Mouse (Mus musculus): ENCODE measurements around the gene Gpatch2. TPM values are rescaled to one million over a fixed set of nuclear protein-coding genes. Genes with fewer than 3 reads are reported as not detected.

Gpatch2 gene
- polyA plus RNA-seq, 1 experiment from 2014 or later: 25.0 TPM

DNA sequence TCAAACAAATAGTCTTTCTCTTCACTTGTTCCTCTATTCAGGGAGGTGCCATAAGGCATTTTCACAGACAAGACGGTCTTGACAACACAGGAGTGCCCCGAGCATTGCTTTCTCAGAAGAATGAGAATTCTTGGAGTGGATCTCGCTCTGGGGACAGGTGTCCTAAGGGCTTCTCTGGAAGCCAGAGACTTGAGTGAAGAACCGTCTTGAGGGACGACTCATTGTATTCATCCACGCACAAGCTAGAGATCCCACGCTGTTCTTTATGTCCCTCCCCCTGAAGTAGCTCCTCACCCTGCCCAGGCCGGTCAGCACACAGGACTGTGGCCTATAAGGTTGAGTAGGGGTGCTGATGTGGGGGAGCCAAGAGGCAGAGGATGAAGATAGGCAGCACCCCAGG, 141.6 kb downstream of the Gpatch2 start:
- H3K27ac ChIP-seq (replicated peaks): no peak overlapping the region
- no peak overlapping the region for H3K4me3 ChIP-seq
- no peaks in the 10 kb centered on the region for H3K4me1 ChIP-seq
- no peak for DNase-seq (ENCODE audit: low spot score)
- peaks cover 4% of the 10 kb centered on the region; the same call in 1 of the 2 replicates for H3K36me3 ChIP-seq (replicated peaks)
- no peaks in the 10 kb centered on the region for H3K9me3 ChIP-seq
- 91% methylated on average over 8 of the region's 8 CpGs for WGBS
- no peaks in the 10 kb centered on the region for H3K27me3 ChIP-seq (replicated peaks; ENCODE audit: low read depth, poor library complexity, severe bottlenecking)

DNA sequence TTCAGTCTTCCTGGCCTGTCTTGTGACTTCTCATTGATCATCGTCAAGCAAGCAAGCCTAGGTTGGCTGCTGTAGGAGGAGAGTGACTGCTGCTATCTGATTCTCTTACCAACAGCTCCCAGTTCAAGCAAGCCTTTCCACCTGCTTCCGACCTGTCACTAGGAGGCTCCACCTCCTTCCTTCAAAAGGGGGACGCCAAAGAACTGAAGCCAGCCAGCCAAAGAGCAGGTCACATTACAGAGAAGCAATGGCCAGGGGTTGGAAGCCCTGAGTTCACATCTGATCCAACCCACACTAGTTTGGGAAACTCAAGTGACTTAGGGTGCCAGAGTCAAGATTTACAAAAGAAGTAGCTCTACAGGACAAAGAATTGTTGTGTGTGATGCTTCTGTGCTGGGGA, 144.9 kb downstream of the Gpatch2 start:
- WGBS: 32% methylated on average over 3 of the region's 3 CpGs
- Histone ChIP-seq H3K36me3 (replicated peaks) (no peaks in the 10 kb centered on the region), H3K4me1 (no peaks in the 10 kb centered on the region), H3K27me3 (replicated peaks; ENCODE audit: low read depth, poor library complexity, severe bottlenecking) (no peaks in the 10 kb centered on the region), H3K27ac (replicated peaks) (no peak overlapping the region), H3K9me3 (no peaks in the 10 kb centered on the region), H3K4me3 (no peak overlapping the region)
- DNase-seq (ENCODE audit: low spot score): no peak

DNA sequence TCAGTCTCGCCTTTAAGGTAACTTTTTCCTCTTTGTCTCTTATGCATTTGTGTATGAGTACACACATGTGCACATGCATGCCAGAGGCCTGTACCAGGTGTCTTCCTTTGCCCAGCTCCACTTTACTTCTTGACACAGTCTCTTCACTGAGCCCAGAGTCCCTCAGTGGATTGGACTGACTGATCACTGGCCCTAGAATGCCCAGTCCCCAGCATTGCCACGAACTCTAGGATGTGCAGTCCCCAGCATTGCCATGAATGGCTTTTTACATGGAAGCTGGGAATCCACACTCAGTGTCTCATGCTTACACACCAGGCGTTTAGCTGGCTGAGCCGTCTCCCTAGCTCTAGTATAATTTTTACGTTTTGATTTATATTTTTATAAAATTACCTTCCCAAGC, 147.2 kb downstream of the Gpatch2 start:
- no peaks in the 10 kb centered on the region for H3K36me3 ChIP-seq (replicated peaks)
- no peaks in the 10 kb centered on the region for H3K27me3 ChIP-seq (replicated peaks; ENCODE audit: low read depth, poor library complexity, severe bottlenecking)
- WGBS: 90% methylated on average over 5 of the region's 5 CpGs
- no peak for DNase-seq (ENCODE audit: low spot score)
- H3K4me3 ChIP-seq: no peak overlapping the region
- H3K9me3 ChIP-seq: no peaks in the 10 kb centered on the region
- H3K27ac ChIP-seq (replicated peaks): no peak overlapping the region
- H3K4me1 ChIP-seq: no peaks in the 10 kb centered on the region

DNA sequence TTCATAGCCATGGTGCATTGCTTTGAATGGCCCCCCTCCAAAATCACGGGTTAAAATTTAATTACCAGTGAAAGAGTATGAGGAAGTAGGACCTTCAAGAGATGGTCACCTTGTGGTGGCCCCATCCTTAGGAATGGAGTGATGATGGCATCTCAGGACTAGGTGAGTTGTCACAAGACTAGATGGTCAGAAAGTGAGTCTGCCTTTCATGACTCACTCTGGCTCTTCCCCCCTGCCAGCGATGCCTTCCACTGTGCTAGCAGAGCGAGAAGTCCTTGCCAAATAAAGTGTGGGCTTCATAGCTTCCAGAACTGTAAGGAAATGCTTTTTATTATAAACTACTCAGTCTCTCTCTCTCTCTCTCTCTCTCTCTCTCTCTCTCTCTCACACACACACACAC, 150.1 kb downstream of the Gpatch2 start:
- H3K27me3 ChIP-seq (replicated peaks; ENCODE audit: low read depth, poor library complexity, severe bottlenecking): no peaks in the 10 kb centered on the region
- no peak overlapping the region for H3K4me3 ChIP-seq
- H3K27ac ChIP-seq (replicated peaks): no peak overlapping the region
- WGBS: 91% methylated on average over 3 of the region's 3 CpGs
- no peaks in the 10 kb centered on the region for H3K36me3 ChIP-seq (replicated peaks)
- no peak for DNase-seq (ENCODE audit: low spot score)
- H3K4me1 ChIP-seq: no peaks in the 10 kb centered on the region
- no peaks in the 10 kb centered on the region for H3K9me3 ChIP-seq

DNA sequence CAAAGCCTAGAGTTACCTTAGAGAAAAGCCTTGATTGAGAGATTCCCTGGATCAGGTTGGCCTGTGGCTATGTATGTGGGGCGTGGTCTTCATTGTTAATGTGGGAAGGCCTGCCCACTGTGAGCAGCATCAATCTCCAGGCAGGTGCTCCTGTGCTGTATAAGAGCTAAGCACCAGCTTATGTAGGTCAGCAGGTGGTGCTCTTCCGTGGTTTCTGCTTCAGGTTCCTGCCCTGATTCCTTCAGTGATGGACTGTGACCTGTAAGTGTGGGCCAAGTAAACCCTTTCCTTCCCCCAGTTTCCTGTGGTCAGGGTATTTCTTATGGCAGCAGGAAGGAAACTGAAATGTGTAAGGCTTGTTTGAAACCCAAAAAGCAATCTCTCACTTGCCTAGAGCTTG, 151.5 kb downstream of the Gpatch2 start:
- 59% methylated on average over 2 of the region's 2 CpGs for WGBS
- Histone ChIP-seq H3K27ac (replicated peaks) (no peak overlapping the region), H3K4me3 (no peak overlapping the region), H3K9me3 (no peaks in the 10 kb centered on the region), H3K27me3 (replicated peaks; ENCODE audit: low read depth, poor library complexity, severe bottlenecking) (no peaks in the 10 kb centered on the region), H3K4me1 (no peaks in the 10 kb centered on the region), H3K36me3 (replicated peaks) (no peaks in the 10 kb centered on the region)
- no peak for DNase-seq (ENCODE audit: low spot score)

DNA sequence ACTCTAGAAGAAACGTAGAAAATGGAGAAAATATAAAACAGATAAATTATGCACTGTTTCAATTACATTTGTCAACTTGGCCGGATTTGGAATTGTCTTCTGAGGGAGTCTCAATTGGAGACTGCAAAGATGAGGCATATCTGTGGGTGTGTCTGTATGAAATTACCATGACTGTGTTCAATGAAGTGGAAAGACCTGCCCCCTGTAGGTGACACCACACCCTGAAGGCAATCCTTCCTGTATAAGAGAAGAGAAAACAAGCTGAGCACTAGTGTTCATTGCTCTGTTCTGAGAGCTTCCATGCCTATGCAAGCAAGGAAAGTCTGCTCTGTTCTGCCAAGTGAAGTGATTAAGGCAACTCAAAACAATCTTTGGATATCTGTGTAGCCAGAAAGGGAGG, 153.7 kb downstream of the Gpatch2 start:
- no peaks in the 10 kb centered on the region for H3K36me3 ChIP-seq (replicated peaks)
- no peaks in the 10 kb centered on the region for H3K27me3 ChIP-seq (replicated peaks; ENCODE audit: low read depth, poor library complexity, severe bottlenecking)
- no peak overlapping the region for H3K4me3 ChIP-seq
- H3K9me3 ChIP-seq: no peaks in the 10 kb centered on the region
- no peaks in the 10 kb centered on the region for H3K4me1 ChIP-seq
- no peak for DNase-seq (ENCODE audit: low spot score)
- 78% methylated on average over 2 of the region's 2 CpGs for WGBS
- H3K27ac ChIP-seq (replicated peaks): no peak overlapping the region

DNA sequence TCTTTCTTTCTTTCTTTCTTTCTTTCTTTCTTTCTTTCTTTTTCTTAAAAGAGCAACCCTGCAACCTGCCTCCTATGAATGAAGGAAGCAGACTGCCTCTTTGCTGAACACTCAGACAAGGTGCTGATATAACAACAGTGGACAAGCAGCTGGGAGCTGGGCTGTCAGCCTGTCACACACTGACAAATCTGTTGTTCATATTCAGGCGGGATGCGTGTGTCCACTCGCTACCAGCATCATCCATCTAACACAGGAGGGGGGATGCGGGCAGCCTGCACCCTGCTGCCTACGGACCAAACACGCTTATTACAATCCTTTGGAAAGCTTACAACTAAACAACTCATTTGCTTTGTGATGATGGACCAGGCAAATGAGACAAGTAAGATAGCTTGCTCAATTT, 158.2 kb downstream of the Gpatch2 start:
- DNase-seq (ENCODE audit: low spot score): no peak
- 91% methylated on average over 6 of the region's 6 CpGs for WGBS
- peaks cover 6% of the 10 kb centered on the region; the same call in 1 of the 2 replicates for H3K4me1 ChIP-seq
- H3K27ac ChIP-seq (replicated peaks): no peak overlapping the region
- no peak overlapping the region for H3K4me3 ChIP-seq
- no peaks in the 10 kb centered on the region for H3K27me3 ChIP-seq (replicated peaks; ENCODE audit: low read depth, poor library complexity, severe bottlenecking)
- no peaks in the 10 kb centered on the region for H3K36me3 ChIP-seq (replicated peaks)
- no peaks in the 10 kb centered on the region for H3K9me3 ChIP-seq

DNA sequence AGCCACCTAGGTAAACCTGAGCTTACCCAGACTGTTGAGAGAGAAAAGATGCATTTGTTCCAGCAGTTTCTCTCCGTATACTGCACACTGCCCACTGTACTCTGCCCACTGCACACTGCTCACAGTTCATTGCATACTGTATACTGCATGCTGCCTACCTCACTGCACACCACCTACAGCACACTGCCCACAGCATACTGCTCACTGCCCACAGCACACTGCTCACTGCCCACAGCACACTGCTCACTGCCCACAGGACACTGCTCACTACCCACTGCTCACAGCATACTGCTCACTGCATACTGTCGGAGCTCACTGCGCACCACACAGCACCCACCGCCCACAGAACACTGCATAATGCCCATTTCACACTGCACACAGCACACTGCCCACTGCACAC, 159.1 kb downstream of the Gpatch2 start:
- H3K4me1 ChIP-seq: peaks cover 6% of the 10 kb centered on the region; the same call in 1 of the 2 replicates
- no peak for DNase-seq (ENCODE audit: low spot score)
- no peak overlapping the region for H3K4me3 ChIP-seq
- no peak overlapping the region for H3K27ac ChIP-seq (replicated peaks)
- WGBS: 89% methylated on average over 4 of the region's 4 CpGs
- no peaks in the 10 kb centered on the region for H3K36me3 ChIP-seq (replicated peaks)
- no peaks in the 10 kb centered on the region for H3K27me3 ChIP-seq (replicated peaks; ENCODE audit: low read depth, poor library complexity, severe bottlenecking)
- no peaks in the 10 kb centered on the region for H3K9me3 ChIP-seq

DNA sequence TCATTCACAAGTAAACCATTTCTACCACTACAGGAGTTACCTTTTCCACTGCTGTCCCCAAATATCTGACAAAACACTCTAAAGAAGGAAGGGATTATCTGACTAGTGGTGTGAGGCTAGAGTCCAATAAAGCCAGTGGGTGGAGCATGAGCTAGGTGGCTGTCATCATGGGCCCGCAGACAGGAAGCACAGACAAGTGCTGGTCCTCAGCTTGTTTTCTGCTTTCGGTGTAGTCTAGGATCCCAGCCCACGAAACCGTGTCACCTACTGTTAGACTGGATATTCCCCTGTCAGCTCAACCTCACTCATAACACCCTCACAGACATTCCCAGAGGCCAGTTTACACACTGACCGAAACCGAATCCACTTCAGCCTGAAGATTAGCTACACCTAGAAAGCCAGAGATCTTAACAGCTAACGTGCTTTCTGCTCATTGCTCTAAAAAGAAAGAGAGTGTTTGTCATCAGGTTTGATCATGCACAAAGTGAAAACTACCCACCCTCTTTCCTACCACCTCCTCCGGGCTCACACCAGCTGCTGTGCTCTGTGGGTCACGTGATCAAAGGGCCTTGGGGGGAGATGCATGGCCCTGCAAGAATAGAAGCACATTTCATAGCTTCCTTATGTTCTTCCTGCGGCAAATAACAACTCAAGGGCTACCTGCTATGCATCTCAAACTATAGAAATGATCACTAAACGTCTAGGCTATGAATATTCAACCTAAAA, 161.8 kb downstream of the Gpatch2 start:
- WGBS: 80% methylated on average over 11 of the region's 11 CpGs
- no peak overlapping the region for H3K4me3 ChIP-seq

DNA sequence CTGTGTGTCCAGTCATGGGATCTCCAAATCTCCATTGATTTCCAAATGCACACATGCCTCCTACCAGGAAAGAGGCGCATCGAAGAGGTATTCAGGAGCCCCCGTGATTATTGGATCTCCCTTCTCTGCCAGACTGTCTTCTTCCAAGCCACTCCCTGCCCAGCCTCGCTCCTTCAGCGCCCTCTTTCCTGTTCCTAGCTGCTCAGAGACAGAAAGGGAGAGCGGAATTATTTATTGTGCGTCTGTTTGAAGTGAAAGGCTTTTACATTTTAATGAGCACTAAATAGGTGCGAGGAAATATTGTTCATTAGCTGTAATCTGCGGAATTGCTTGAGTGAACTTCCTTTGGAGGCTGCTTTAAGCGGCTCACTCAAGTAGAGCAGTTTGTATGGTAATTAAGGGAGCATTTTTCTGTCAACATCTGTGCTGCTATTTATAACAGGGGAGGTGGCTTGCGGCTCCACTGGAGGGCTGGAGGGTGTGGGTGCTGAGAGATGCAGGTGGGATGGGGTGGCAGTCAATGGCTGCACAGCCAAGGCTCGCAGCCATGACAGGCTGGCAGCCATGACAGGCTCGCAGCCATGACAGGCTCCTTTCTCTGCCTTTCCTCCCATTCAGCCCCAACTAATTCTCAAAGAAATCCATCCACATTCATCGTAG, 162.7 kb downstream of the Gpatch2 start:
- H3K4me1 ChIP-seq: peaks cover 6% of the 10 kb centered on the region; the same call in 1 of the 2 replicates
- H3K4me3 ChIP-seq: no peak overlapping the region
- no peak overlapping the region for H3K27ac ChIP-seq (replicated peaks)
- no peaks in the 10 kb centered on the region for H3K27me3 ChIP-seq (replicated peaks; ENCODE audit: low read depth, poor library complexity, severe bottlenecking)
- DNase-seq (ENCODE audit: low spot score): no peak
- WGBS: 78% methylated on average over 14 of the region's 14 CpGs
- H3K9me3 ChIP-seq: no peaks in the 10 kb centered on the region
- no peaks in the 10 kb centered on the region for H3K36me3 ChIP-seq (replicated peaks)

More for the DNA sequence above, 161.8 kb downstream of the Gpatch2 start:
- Histone ChIP-seq H3K27ac (replicated peaks) (no peak overlapping the region), H3K9me3 (no peaks in the 10 kb centered on the region), H3K36me3 (replicated peaks) (no peaks in the 10 kb centered on the region), H3K4me1 (peaks cover 6% of the 10 kb centered on the region; the same call in 1 of the 2 replicates), H3K27me3 (replicated peaks; ENCODE audit: low read depth, poor library complexity, severe bottlenecking) (no peaks in the 10 kb centered on the region)
- no peak for DNase-seq (ENCODE audit: low spot score)

DNA sequence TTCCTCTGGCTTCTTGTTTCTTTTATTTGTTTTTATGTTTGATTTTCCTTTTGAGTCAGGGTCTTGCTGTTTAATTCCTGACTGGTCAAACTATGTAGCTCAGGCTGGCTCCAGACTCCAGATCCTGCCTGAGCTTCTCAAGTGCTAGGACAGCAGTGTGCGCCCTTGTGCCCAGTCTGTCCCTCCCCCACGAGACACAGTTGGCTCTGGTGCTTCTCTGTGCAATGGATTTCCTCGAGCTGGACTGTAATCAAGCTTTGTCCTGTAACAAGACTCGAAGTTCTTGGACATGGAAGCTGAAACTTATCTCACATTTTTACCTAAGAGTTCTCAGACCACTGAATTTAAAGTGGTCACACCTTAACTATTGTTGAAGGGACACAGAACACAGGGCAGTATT, 174.2 kb downstream of the Gpatch2 start:
- H3K36me3 ChIP-seq (replicated peaks): no peaks in the 10 kb centered on the region
- no peak overlapping the region for H3K4me3 ChIP-seq
- no peaks in the 10 kb centered on the region for H3K27me3 ChIP-seq (replicated peaks; ENCODE audit: low read depth, poor library complexity, severe bottlenecking)
- H3K27ac ChIP-seq (replicated peaks): no peak overlapping the region
- DNase-seq (ENCODE audit: low spot score): no peak
- 84% methylated on average over 4 of the region's 4 CpGs for WGBS
- H3K4me1 ChIP-seq: no peaks in the 10 kb centered on the region
- 0 out of 2 replicates have a peak, but pooled peaks cover 3% of the 10 kb centered on the region for H3K9me3 ChIP-seq

DNA sequence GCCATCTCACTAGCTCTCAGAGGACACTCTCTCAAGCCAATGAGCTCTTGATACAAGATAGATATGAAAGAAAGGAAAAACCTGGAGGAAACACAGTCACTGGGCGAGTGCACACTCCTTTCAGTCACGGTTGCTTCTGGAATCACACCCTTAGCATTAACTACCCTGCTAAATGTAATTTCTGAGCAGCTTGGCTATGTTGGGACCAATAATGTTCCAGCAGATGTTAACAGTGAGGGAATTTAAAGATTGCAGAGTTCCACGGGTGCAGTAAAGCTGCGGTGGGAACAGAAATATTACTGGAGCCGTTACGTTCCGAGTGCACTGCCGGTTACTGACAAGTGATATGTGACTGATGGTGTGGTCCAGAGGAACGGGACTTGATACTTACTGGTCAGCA, 185.5 kb downstream of the Gpatch2 start:
- H3K4me1 ChIP-seq: no peaks in the 10 kb centered on the region
- no peaks in the 10 kb centered on the region for H3K36me3 ChIP-seq (replicated peaks)
- no peaks in the 10 kb centered on the region for H3K9me3 ChIP-seq
- no peaks in the 10 kb centered on the region for H3K27me3 ChIP-seq (replicated peaks; ENCODE audit: low read depth, poor library complexity, severe bottlenecking)
- no peak overlapping the region for H3K27ac ChIP-seq (replicated peaks)
- DNase-seq (ENCODE audit: low spot score): no peak
- 93% methylated on average over 9 of the region's 9 CpGs for WGBS
- no peak overlapping the region for H3K4me3 ChIP-seq

Measured in embryonic facial prominence, embryonic 10.5 days (tissue).